Mouse (Mus musculus) Patski (cell line): Measurements from ENCODE around the gene Sec22b. TPM values are rescaled to one million over a fixed set of nuclear protein-coding genes. Genes with fewer than 3 reads are reported as not detected.

Source experiments
- ATAC-seq: fragments of 100-300 bp; one replicate; pipeline ENCODE4 v1.8.0; 2021
- CTCF ChIA-PET: fragments of 350-600 bp; sonication (Branson Sonifier 250); formaldehyde crosslinking; loops from one replicate; lab custom pipeline; 2022; ENCODE audit warnings: inconsistent platforms; lab: Charles Lee
- POLR2A ChIA-PET: fragments of 350-600 bp; sonication (Branson Sonifier 250); formaldehyde crosslinking; loops from one replicate; lab custom pipeline; 2022; ENCODE audit warnings: antibody characterized with exemption, inconsistent platforms; lab: Charles Lee
- DNase-seq: peaks from one replicate; pipeline ENCODE4 v3.0.0-alpha.2; 2011; ENCODE audit warnings: low read depth, low spot score
- H3K27me3 ChIP-seq: fragments of 371-371 bp; one replicate; pipeline ENCODE4 v1.5.1; 2021
- CTCF ChIP-seq: fragments of 100-300 bp; IDR thresholded peaks from one replicate; pipeline ENCODE4 v1.5.1; 2021
- in situ Hi-C: fragments of 300-500 bp; cut with MboI; formaldehyde crosslinking; loops from 3 replicates; pipeline ENCODE4 v1.11.1; 2018; ENCODE audit warnings: low pct_unique_long_range_greater_than_20kb, mixed read lengths
- polyA plus RNA-seq: library from polyadenylated mRNA; unstranded; gene quantifications from one replicate; pipeline ENCODE4 v1.2.3, GENCODE M21; 2021

Sec22b gene
- polyA plus RNA-seq, 1 experiment from 2014 or later, result 107 TPM

GRCm38 (mm10) chr3:97948518-97948917, 47.5 kb downstream of the Sec22b start:
- POLR2A ChIA-PET, result interaction anchor here (1.0 to 1.6 kb wide), 2 partner anchors 10 to 17 kb away, joined by 3 to 4 read pairs; no protein-coding TSS in a partner anchor
- in situ Hi-C loops, result no loop called here
- ATAC-seq (no peak), DNase-seq (no peak)
- no peak for TF ChIP-seq CTCF
- CTCF ChIA-PET, result interaction anchor here (2.4 kb wide), 1 partner anchor 17 kb away, joined by 8 read pairs; no protein-coding TSS in a partner anchor
- no peaks in the 10 kb centered on the region for H3K27me3 ChIP-seq

GRCm38 (mm10) chr3:97949946-97950345, 49.0 kb downstream of the Sec22b start:
- ATAC-seq, result no peak
- POLR2A ChIA-PET, result interaction anchor here (0.9 to 1.0 kb wide), 2 partner anchors 9 to 16 kb away, joined by 3 read pairs; no protein-coding TSS in a partner anchor
- in situ Hi-C loops, result no loop called here
- no peaks in the 10 kb centered on the region for H3K27me3 ChIP-seq
- CTCF ChIA-PET, result interaction anchor here (1.0 kb wide), 1 partner anchor 43 kb away, joined by 3 read pairs; no protein-coding TSS in a partner anchor
- no peak for DNase-seq
- no peak for TF ChIP-seq CTCF

- DNase-seq (no peak), ATAC-seq (no peak)
- H3K27me3 ChIP-seq, result no peaks in the 10 kb centered on the region
- TF ChIP-seq CTCF, result no peak
- POLR2A ChIA-PET, result no interaction called here
- in situ Hi-C loops, result no loop called here
- CTCF ChIA-PET, result no interaction called here
These were observed 50.1 kb downstream of the Sec22b start for GRCm38 (mm10) chr3:97951134-97951533.

- in situ Hi-C loops, result no loop called here
- no peaks in the 10 kb centered on the region for H3K27me3 ChIP-seq
- DNase-seq, result no peak
- CTCF ChIA-PET, result no interaction called here
- POLR2A ChIA-PET, result no interaction called here
- no peak for TF ChIP-seq CTCF
- no peak for ATAC-seq
These were observed 52.2 kb downstream of the Sec22b start for GRCm38 (mm10) chr3:97953196-97953595.

- in situ Hi-C loops, result no loop called here
- H3K27me3 ChIP-seq, result no peaks in the 10 kb centered on the region
- POLR2A ChIA-PET, result no interaction called here
These were observed 55.3 kb downstream of the Sec22b start for GRCm38 (mm10) chr3:97956322-97956721.

GRCm38 (mm10) chr3:97956926-97957325, 55.9 kb downstream of the Sec22b start:
- POLR2A ChIA-PET, result no interaction called here
- in situ Hi-C loops, result no loop called here
- no peak for DNase-seq
- TF ChIP-seq CTCF, result no peak
- CTCF ChIA-PET, result interaction anchor here (1.5 kb wide), 1 partner anchor 27 kb away, joined by 4 read pairs; no protein-coding TSS in a partner anchor
- H3K27me3 ChIP-seq, result no peaks in the 10 kb centered on the region
- ATAC-seq, result no peak

More at GRCm38 (mm10) chr3:97956322-97956721, 55.3 kb downstream of the Sec22b start:
- DNase-seq (no peak), ATAC-seq (no peak)
- TF ChIP-seq CTCF, result no peak
- CTCF ChIA-PET, result interaction anchor here (1.5 kb wide), 1 partner anchor 27 kb away, joined by 4 read pairs; no protein-coding TSS in a partner anchor

- no peaks in the 10 kb centered on the region for H3K27me3 ChIP-seq
- TF ChIP-seq CTCF, result no peak
- ChIA-PET POLR2A (interaction anchor here (0.6 kb wide), 1 partner anchor 60 kb away, joined by 4 read pairs; no protein-coding TSS in a partner anchor), CTCF (interaction anchor here (0.6 to 1.6 kb wide), 10 partner anchors 14 to 200 kb away, joined by 3 to 5 read pairs (median 3); no protein-coding TSS in a partner anchor)
- in situ Hi-C loops, result no loop called here
- ATAC-seq (no peak), DNase-seq (no peak)
These were observed 60.0 kb downstream of the Sec22b start for GRCm38 (mm10) chr3:97960783-97961594.

GRCm38 (mm10) chr3:97961962-97962361, 61.0 kb downstream of the Sec22b start:
- ATAC-seq (no peak), DNase-seq (no peak)
- CTCF ChIA-PET, result interaction anchor here (0.6 to 1.6 kb wide), 8 partner anchors 15 to 201 kb away, joined by 3 to 4 read pairs (median 3); no protein-coding TSS in a partner anchor
- TF ChIP-seq CTCF, result no peak
- POLR2A ChIA-PET, result interaction anchor here (1.1 kb wide), 1 partner anchor 12 kb away, joined by 3 read pairs; no protein-coding TSS in a partner anchor
- no peaks in the 10 kb centered on the region for H3K27me3 ChIP-seq
- in situ Hi-C loops, result no loop called here

- DNase-seq (no peak), ATAC-seq (no peak)
- TF ChIP-seq CTCF, result no peak
- in situ Hi-C loops, result no loop called here
- ChIA-PET POLR2A (interaction anchor here (0.6 to 0.7 kb wide), 4 partner anchors 17 to 1303 kb away, joined by 3 to 4 read pairs (median 3); no protein-coding TSS in a partner anchor), CTCF (interaction anchor here (0.9 to 3.2 kb wide), 8 partner anchors 10 to 47 kb away, joined by 3 to 9 read pairs (median 4); no protein-coding TSS in a partner anchor)
- H3K27me3 ChIP-seq, result no peaks in the 10 kb centered on the region
These were observed 63.9 kb downstream of the Sec22b start for GRCm38 (mm10) chr3:97964878-97965353.

GRCm38 (mm10) chr3:97967627-97968026, 66.6 kb downstream of the Sec22b start:
- DNase-seq (no peak), ATAC-seq (no peak)
- no peaks in the 10 kb centered on the region for H3K27me3 ChIP-seq
- in situ Hi-C loops, result no loop called here
- CTCF ChIA-PET, result interaction anchor here (0.7 to 1.3 kb wide), 4 partner anchors 19 to 28 kb away, joined by 3 to 4 read pairs (median 3); no protein-coding TSS in a partner anchor
- TF ChIP-seq CTCF, result no peak
- POLR2A ChIA-PET, result interaction anchor here (1.0 kb wide), 1 partner anchor 8 kb away, joined by 11 read pairs; no protein-coding TSS in a partner anchor
